Mouse (Mus musculus): ENCODE data around the gene Map3k9.

- TF ChIP-seq CTCF (IDR thresholded peaks at IDR 0.05; ENCODE audit: control insufficient read depth, insufficient read depth, insufficient read length), result no peak
- no peak for TF ChIP-seq USF1 (IDR thresholded peaks at IDR 0.05; ENCODE audit: low read depth)
Measured at GRCm38 (mm10) chr12:81698011-81698410, 83.0 kb downstream of the Map3k9 start.
